Mouse (Mus musculus): ENCODE data around the gene Adgrl3. TPM values are rescaled to one million over a fixed set of nuclear protein-coding genes. Genes with fewer than 3 reads are reported as not detected.

The Adgrl3 gene
- total RNA-seq, 2 experiments from 2014 or later = 157 to 179 TPM

DNA sequence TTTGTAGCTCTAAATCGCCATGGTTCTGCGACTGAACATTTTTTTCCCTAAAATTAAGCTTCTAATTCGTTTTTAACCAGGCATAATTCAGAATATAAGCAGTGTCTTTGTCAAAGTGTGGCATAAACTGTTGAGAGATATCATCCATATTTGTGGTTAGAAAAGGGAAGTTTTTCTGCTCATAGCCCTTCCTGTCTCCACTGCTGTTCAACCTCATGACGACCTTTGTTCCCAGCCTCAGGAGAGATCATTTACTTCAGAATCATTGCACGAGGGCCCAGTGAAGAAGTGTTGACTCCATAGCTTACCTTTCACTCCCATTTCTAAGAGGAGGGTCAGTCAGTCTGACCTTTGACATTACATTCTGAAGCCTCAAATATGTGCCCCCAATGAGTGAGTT, 56.4 kb downstream of the Adgrl3 start:
- no peak for DNase-seq

DNA sequence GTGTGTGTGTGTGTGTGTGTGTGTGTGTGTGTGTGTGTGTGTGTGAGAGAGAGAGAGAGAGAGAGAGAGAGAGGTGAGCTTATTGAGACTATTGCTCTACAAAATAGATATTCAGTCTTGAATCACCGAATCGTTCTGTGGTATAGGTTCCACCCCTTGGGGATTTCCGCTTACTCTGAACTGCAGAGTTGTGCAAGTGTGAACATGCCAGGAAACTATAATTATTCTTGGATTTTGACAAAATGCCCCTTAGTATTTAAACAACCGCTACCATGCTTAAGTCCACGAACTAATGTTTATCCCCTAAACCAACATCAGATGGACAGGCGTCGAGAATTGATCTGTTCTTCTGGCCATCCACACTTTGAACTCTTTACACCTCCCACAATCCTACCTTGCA, 57.1 kb downstream of the Adgrl3 start:
- DNase-seq = no peak

DNA sequence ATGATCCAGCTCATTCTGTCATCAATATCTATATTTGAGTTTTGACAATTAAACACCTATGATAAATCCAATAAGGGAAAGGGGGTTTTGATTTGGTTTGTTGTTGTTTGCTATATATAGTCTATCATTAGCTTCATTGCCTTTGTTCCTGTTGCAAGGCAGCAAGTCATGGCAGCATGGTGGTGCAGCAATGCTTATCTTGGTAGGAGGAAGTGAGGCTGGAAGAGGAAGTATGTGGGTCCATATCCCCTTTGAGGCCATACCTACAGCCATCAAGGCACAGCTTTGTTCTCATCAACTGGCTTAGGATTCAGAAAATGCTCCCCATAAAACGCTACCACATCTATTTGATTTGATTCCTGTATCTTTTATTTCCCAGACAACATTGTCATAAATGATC, 58.1 kb downstream of the Adgrl3 start:
- DNase-seq = no peak

DNA sequence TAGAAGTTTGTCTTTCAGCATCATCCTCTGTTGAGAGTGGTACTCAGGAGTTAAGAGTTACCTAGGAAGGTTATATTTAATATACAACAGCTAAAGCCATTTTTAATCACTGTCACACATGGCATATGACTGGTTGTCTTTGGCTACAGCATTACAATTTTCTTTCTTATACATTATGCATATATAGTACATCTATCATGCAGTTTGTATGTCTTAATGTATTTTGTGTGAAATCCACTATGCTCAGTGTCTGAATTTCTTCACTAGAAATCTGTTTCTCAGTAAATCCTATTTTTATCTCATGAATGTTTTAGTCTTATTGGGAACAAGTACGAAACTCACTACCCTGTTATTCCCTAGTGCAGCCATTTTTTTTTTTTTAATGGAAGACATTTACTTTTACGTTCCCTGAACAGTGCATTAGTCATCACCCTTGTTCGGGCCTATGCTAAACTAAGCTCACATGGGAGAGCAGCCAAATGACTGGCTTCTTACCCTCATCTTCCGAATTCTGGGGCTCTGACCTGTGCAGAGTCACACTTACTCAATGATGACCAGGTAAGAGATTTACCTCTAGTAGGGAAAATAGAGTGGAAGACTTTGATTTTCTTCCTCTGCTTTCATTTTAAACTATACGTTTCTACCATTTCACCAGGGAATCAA, 63.9 kb downstream of the Adgrl3 start:
- no peak for DNase-seq

DNA sequence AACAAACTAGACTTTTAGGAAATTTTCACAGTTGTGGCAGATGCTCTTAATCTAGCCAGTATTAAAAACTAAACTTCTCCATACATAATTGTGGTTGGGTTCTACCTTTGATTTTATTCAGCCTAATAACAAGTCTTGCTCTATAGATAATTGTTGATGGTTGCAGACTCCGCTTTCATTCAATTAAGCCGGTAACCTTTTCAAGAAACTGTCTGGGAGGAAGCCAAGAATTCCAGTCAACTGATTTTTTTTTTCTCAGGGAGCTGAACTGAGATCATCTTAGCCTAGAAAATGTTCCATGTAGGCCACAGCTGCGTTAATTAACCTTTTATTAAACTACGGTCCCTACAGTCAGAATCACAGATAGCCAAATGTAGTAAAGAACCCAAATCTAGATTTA, 65.2 kb downstream of the Adgrl3 start:
- DNase-seq = no peak

DNA sequence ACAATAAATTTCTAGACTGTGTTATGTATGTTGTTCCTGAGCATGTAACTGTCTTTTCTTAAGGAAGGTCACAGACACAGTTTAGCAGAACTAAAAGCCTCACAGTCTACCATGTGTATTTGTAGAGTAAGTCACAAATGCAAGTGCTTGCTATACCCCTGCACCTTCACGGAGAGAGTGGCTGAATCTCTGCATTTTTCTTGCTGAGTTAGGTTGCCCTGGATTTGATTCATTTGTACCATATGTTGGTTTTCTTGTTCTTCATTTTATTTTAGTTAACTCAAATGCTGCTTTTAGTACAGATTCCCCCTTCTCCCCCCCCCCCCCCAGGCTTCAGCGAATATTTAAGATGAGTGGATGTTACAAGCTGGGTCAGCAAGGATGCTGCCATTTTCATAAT, 68.7 kb downstream of the Adgrl3 start:
- DNase-seq = no peak

DNA sequence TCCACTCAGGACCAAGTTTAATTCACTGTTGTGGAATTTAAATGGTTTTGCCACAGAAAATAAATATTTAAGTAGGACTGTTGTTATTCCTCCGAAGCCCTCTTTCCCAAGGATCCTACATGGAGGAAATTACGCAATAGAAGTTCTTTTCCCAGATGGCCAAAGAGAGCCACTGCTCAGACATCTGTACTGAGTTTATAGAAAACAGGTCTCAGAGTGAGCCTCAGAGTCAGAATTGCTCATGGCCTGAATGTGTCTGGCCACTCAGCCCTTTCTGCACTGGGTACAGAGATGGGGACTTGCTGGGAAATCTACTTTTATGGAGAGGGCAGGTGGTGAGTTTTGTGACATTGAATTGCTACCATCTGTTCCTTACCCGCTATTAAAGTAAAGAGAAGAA, 74.7 kb downstream of the Adgrl3 start:
- DNase-seq = no peak

DNA sequence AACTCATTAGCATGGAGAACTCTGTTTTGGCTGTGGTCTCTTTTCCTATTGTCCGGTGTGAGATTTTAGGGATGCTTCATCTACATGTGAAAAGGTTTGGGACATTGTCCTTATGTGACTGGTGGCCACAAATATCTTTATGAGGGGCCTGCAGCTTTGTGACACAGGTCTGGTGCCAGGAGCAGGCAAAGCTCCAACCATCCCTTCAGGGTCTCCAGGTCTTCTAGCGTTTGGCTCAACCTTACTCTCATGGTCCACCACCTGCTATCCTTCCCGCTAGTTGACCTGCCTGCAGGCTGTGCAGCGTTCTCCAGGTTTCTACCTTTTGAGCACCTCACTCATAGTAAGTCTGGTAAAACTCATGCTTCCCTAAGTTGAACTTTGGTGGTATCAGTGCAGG, 77.2 kb downstream of the Adgrl3 start:
- no peak for DNase-seq

DNA sequence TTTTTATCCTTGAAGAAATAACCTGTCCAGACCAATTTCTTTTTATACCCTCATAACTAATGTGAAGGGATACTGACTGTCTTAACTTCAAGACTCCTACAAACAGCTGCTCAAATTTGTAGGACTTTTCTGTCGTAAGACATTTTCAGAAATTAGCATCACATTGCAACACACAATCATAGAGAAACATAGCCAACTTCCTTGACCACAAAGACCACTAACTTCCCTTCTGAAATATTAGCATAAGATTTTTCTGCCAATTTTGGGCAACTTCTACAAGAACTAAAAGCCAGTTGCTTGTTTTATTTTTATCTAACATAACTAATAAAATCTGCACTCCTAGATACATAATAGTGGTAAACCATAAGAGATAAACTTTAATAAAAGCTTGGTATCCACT, 87.5 kb downstream of the Adgrl3 start:
- no peak for DNase-seq

DNA sequence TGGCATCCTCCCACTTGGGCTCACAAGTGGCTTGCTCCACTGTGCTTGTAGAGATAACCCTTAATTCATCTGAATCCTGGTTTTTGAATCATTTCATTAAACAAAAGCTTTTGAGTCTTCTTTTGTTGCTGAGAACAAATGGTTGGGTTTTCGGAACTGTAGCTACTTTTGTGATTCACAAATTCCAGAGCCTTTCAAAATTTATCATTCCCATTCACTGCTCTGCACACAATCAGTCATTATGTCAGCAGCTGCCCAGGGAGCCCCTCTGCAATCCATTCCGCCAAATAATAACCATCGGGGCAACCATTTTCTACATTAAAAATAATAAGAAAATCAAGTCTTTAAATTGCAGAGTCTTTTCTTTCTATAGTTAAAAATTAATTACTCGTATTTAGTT, 104.5 kb downstream of the Adgrl3 start:
- DNase-seq = no peak

DNA sequence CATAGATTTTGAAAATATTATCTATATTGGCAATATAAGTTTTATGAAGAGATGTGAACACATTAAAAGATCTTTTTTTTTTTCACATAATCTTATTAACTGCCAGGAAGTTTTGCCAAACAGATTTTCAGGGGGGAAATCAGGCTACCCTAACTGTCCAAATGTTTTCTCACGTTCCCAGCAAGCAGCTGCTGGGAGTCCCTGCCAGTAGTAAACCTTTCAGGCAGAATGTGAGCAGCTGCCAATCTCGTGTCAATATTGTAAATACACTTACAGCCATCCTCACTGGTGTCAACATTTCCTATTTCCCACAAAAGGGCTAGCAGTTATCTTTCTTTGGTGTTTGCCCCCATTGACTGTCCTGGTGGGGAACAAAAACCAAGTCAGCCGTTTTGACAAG, 107.7 kb downstream of the Adgrl3 start:
- no peak for DNase-seq

DNA sequence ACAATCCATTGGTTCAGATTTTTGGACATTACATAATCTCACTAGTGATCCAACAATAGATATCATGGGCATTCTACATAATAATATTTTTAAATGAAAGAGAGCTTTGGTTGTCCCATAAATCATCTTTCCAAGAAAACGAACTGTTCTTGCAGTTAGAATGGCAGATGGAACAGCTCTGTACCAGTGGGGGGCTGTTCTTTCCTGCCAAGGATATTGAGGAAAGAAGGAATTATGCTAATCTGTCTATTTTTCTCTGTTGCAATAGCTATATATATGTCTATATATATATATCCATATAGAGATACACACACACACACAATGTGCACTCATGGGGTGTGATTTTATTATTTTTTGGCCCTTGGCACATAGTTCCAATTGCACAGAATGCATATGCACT, 116.5 kb downstream of the Adgrl3 start:
- no peak for DNase-seq

DNA sequence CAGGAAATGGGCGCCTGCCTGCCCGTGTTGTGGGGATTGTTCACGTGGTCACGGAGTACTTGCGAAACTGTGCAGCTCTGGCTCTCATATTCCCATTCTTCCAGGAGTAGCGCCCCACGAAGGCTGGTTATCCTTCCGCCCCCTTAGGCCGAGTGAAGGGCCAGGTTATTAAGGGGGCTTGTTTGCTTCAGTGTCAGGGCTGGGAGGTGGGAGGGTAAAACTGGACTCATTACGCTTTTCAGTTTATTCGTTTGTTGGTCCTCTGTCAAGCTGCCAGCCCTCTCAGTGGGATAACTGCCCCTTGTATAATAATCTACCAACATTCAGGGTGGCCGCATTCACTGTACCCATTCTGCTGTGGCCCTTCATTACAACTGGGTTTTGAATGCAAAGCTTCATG, 135.9 kb downstream of the Adgrl3 start:
- no peak for DNase-seq

DNA sequence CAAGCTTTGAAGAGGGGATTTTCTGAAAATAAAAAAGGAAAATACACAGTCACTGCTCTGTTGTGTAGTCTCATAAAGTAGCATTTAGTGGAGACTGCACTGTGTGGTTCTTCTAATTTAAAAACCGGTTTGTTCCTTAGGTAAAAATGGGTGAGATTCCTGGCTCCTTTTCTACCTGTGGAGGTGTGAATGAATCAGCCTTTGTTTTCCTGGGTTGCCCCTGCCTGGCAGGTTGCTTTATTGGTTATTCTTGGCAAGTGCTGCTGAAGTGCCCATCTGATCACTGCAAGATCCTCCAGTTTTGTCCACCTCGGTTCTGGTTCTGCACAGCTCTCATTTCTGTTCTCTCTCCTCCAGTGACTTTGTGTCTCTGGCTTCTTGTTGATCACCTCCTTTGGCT, 136.3 kb downstream of the Adgrl3 start:
- DNase-seq = no peak

DNA sequence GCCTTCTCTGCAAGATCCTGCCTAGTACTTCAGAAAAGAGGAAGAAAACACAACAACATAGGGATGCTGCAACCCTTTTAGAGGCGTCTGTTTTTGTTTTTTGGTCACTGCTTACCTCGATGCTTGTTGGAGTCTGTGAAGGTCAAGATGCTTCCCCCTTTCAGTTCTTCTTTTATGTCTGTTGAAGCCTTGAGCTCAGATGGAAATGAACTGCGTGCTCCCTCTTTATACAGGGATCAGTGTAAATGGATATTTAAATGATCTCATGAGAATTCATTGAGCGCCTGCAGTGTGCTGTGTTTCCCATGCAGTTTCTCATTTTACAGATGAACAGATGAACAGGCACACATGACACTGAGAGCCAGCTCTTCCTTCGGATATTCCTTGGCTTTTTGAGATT, 136.9 kb downstream of the Adgrl3 start:
- no peak for DNase-seq

DNA sequence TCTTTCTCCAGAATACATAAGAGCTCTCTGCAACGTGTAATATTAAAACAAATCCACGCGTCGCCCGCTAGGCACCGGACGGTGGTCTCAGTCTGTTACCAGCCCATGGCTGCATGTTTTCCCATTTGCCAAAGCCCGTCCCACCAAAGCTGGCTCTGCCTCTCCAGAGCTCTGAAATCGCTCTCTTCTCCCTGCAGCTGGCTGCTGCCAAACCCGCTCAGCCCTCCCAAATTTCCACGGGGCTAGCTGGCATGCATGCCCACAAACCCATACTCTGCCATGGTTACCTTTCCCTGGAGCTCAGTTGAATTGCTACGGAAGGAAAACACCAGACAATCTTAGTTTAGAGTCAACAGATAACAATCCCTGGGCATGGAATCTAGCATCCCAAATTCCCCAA, 139.1 kb downstream of the Adgrl3 start:
- DNase-seq = no peak

DNA sequence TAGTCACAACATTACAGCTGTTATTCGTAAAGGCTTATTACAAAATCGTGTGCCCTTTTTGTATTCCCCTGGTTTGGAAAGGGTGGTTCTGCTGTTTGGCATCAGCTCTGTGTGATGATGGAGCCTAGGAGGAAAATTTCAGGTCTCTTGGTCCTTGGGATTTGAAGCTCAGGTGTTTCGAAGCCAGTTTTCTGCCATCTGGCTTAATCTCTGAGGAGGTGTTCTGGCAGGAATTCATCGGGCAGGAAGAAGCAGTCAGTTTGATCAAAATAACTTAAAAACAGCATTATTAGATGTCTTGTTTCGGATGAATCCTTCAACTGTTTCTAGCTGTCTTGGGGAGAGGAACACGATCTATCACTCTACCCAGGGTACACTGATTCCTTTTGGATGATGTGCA, 140.5 kb downstream of the Adgrl3 start:
- DNase-seq = no peak

DNA sequence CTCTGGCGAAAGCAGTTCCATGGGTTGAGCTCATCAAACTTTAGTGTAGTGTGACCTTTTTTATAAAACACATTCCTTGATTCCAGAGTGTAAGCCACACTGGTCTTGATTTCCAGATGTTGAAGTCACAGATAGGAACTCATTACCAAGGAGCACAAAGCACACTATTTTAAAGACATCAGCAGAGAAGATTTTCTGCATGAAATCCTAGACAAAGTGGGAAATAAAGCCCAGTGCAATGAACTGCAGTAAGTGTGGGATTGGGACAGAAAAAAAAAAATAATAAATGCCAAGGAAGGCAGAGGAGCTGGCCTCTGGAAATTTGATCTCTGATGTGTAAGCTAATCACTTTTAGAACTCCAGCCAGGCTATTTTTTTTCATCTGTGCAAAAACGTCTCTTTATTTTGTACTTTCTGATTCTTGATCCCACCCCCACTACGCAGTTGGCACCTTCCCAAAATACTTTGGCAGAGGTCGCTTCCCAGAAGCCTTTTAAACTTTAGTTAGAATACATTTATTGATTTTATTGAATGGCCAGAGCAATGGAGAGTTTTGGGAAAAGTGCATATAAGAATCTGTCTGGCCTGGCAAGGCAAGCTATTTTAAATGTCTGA, 169.0 kb downstream of the Adgrl3 start:
- no peak for DNase-seq

DNA sequence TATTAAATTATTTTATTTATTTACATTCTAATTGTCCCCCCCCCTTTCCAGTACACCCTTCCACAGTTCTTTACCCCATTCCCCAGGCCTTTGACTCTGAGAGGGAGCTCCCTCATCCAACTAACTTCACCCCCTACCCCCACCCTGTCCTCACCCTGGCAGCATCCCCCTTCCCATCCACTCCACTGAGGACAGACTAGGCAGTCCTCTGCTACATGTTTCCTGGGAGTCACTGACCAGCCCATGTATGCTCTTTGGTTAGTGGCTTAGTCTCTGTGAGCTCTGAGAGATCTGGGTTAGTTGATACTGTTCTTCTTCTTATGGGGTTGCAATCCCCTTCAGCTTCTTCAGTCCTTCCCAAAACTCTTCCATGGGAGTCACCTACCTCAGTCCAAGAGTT, 180.4 kb downstream of the Adgrl3 start:
- no peak for DNase-seq

DNA sequence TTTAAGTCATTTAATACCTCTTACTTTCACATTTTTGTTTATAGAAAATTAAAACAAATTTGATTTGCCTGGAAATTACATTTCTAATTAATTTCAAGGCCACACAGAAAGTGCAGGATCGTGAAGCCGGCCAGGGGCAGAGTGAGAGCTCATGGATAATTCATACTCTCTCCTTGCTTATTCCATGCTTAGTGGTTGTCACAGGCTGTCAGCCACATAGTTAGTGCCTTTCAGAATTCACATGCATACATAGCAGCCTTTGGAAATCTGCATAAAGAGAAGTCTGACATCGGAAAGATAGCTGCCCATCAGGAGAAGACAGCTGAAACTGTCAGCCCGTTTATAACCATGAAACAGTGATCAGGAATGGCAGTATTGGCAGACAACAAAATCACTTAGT, 181.9 kb downstream of the Adgrl3 start:
- DNase-seq = no peak

DNA sequence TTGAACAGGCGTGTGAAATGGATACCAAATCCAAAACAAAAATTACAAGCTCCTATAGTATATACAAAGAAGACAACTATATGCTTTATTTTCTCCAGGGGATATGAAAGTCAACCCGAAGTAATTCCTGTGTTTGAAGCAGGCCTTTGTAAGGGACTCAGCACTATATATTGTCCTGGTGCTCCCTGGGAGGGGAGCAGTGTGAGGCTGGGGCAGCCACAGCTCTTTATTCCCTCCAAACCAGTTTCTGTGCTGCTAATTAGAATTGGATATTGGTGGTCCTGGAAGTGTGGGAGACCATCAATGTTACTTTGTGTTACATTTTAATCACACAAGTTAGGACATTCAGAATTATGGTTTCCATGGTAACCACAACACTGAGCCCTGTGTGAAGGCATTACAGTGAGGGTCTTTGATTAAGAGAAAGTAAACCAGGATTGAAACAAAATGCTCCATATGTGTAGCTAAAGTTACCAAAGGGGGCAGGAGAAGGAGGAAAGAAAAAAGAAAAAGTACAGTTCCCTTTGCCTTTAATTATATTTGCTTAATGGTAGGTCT, 198.6 kb downstream of the Adgrl3 start:
- DNase-seq = no peak

DNA sequence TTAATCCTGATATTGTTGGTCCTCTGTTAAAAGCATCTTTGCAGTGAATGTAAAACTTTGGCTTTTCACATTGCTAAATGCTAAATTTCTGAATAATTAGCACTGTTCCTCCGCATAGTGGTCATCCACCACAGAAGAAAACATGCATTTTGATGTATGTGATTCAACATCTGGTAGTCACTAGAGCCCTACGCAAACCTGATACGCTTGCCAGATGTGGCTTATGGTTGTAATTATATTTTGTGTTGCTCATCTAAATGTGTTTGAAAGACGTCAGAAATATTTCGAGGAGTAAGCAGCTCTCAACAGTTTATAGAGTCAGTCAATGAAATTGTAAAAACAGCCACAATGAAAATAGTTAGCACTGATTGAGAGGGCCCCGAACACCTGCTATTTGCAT, 204.5 kb downstream of the Adgrl3 start:
- no peak for DNase-seq

DNA sequence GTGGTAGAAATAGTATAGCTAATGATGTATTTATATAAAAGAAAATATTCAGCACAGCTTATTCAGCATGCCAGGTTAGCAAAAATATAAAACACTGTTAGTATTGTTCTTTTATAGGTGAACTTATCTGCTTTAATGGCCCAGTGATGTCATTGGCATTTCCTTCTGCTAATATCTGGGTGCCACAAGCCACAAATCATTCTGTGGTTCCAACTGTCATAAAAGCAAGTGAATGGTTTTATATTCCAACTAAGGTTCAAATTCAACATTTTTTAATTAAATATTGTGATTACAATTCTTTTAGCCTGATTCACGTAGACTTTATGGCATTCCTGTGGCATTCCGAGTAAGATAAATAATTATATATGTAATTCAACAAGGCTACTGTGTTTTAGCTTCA, 205.5 kb downstream of the Adgrl3 start:
- no peak for DNase-seq

DNA sequence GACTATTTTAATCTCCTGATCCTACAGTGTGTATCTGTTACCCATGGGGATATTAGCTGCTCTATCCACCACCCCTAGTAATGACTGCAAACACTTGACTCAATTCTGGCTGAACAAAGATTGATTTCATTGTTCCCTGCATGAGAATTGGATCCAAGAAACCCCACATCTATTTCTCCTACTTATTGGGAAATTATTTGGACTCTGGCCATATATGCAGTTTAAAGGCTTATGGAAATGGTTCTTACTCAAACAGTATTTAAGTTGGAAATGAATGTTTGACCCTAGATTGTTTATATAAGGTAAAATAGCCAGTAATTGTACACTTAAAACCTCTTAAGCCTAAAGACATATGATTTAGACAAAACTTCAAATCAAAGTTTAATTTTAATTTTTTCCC, 207.3 kb downstream of the Adgrl3 start:
- DNase-seq = no peak

DNA sequence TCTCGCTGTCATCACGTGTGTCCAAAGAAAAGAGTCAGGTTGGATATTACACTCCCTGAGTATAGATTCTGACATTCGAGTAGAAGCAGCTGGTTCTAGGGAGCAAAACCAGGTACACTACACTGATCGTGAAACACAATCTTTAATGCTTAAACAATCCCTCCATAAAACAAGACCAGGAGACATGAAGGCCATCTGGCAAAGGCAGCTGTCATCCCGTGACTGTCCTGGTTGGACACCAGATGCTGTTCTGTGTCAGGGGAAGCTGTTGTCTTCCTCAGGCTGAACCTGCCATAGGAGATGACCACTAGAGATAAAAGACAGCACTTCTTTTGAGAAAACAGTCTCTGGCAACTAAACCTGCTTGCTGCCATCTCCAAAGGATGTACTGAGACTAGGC, 228.8 kb downstream of the Adgrl3 start:
- DNase-seq = no peak

All from layer of hippocampus, postnatal 36 days (tissue).